ENCODE assay signal across 21 mouse cellular contexts in the genomic region with DNA sequence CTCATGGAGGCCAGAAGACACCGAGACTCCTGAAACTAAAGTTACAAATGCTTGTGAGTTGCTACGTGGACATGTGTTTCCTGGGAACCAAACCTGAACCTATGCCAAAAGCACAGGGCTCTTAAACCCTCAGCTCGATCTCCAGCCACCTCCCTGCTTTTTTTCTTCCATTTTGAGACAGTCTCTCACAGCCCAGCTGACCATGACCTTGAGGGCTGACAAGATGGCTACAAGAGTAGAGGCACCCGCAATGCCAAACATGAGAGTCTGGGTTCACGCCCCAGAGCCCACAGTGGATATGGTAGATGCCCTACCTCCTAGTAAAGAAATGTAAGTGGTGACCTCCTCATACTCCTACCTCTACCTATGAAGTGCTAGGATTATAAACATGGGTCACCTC. TPM values are rescaled to one million over a fixed set of nuclear protein-coding genes. Genes with fewer than 3 reads are reported as not detected.
DNase-seq lines count a peak whose midpoint lies in the region; ATAC-seq and TF ChIP-seq lines count a peak whose summit lies in the region.
"Had no signal": no experiment of that assay in that cellular context is flagged by ENCODE, and none has a peak within 500 bp of the region (broad histone marks: within the 10 kb centered on the region; RNA-seq: fewer than 3 reads in every experiment).

No protein-coding gene starts in this region.

- no peak for DNase-seq in embryonic facial prominence, embryonic 10.5 days (ENCODE audit: low spot score)
- DNase-seq in heart, adult 8-10 months (ENCODE audit: low spot score) = no peak
- peak; percentile 6 for DNase-seq in lung, postnatal 0 days (ENCODE audit: low spot score)
- DNase-seq in lung, postnatal 4 days = no peak
- no peak for DNase-seq in thymus, postnatal 14 days
- DNase-seq: cerebellum, adult 8-10 months; cerebellum, postnatal 25 days; gastrocnemius, postnatal 25 days; kidney, adult 18-20 months; kidney, postnatal 25 days; lung, postnatal 10 days; midbrain, embryonic 14.5 days; right cerebral cortex, postnatal 25 days had no signal

- H3K9me3 ChIP-seq in embryonic facial prominence, embryonic 13.5 days = no peaks in the 10 kb centered on the region
- no peaks in the 10 kb centered on the region for H3K9me3 ChIP-seq in embryonic facial prominence, embryonic 10.5 days
- no peaks in the 10 kb centered on the region for H3K9me3 ChIP-seq in heart, embryonic 16.5 days (replicated peaks; ENCODE audit: control insufficient read depth, low read length)
- H3K9me3 ChIP-seq in lung, postnatal 0 days (ENCODE audit: low read length) = no peaks in the 10 kb centered on the region
- H3K9me3 ChIP-seq: embryonic facial prominence, embryonic 12.5 days; heart, embryonic 13.5 days; kidney, embryonic 15.5 days; stomach, embryonic 15.5 days had no signal

- H3K27me3 ChIP-seq in embryonic facial prominence, embryonic 13.5 days = no peaks in the 10 kb centered on the region
- H3K27me3 ChIP-seq in embryonic facial prominence, embryonic 10.5 days (replicated peaks; ENCODE audit: low read depth, poor library complexity, severe bottlenecking) = no peaks in the 10 kb centered on the region
- no peaks in the 10 kb centered on the region for H3K27me3 ChIP-seq in heart, embryonic 16.5 days (ENCODE audit: control insufficient read depth, insufficient read depth, low read length)
- H3K27me3 ChIP-seq in lung, postnatal 0 days (replicated peaks; ENCODE audit: insufficient read depth, low read length) = no peaks in the 10 kb centered on the region
- H3K27me3 ChIP-seq: embryonic facial prominence, embryonic 12.5 days; heart, embryonic 13.5 days; kidney, embryonic 15.5 days; stomach, embryonic 15.5 days had no signal

- ATAC-seq in embryonic facial prominence, embryonic 13.5 days (ENCODE audit: insufficient number of reproducible peaks, insufficient read depth, low FRiP score, low TSS enrichment, low read depth) = no peak
- no peak for ATAC-seq in heart, embryonic 16.5 days (replicated peaks; ENCODE audit: extremely low read depth, insufficient read depth, low FRiP score)
- ATAC-seq in lung, postnatal 0 days = no peak
- ATAC-seq: CD4-positive, CD25-positive, alpha-beta regulatory T cell, adult 4 months; hindbrain, embryonic 16.5 days had no signal

- TF ChIP-seq EP300 in lung, postnatal 0 days (IDR thresholded peaks at IDR 0.05) = no peak

- no peak overlapping the region for H3K4me3 ChIP-seq in embryonic facial prominence, embryonic 13.5 days
- no peak overlapping the region for H3K4me3 ChIP-seq in embryonic facial prominence, embryonic 10.5 days
- no peak overlapping the region for H3K4me3 ChIP-seq in heart, embryonic 16.5 days (ENCODE audit: low read length)
- H3K4me3 ChIP-seq in lung, postnatal 0 days (ENCODE audit: low read depth, low read length) = no peak overlapping the region
- H3K4me3 ChIP-seq: embryonic facial prominence, embryonic 12.5 days; heart, embryonic 13.5 days; kidney, embryonic 15.5 days; stomach, embryonic 15.5 days had no signal

- no peak overlapping the region for H3K27ac ChIP-seq in embryonic facial prominence, embryonic 13.5 days
- no peak overlapping the region for H3K27ac ChIP-seq in embryonic facial prominence, embryonic 10.5 days (replicated peaks)
- peak overlapping the region; percentile 69 for H3K27ac ChIP-seq in heart, embryonic 16.5 days (ENCODE audit: low read length)
- H3K27ac ChIP-seq in lung, postnatal 0 days (ENCODE audit: low read length) = peak overlapping the region; percentile 21; the same call in 1 of the 2 replicates
- H3K27ac ChIP-seq: embryonic facial prominence, embryonic 12.5 days; heart, embryonic 13.5 days; kidney, embryonic 15.5 days; stomach, embryonic 15.5 days had no signal

- no peak for TF ChIP-seq CTCF in lung, postnatal 0 days (IDR thresholded peaks at IDR 0.05)

- H3K4me2 ChIP-seq in embryonic facial prominence, embryonic 13.5 days = no peak overlapping the region
- no peak overlapping the region for H3K4me2 ChIP-seq in heart, embryonic 16.5 days (ENCODE audit: low read depth, low read length)
- no peak overlapping the region for H3K4me2 ChIP-seq in lung, postnatal 0 days (replicated peaks; ENCODE audit: low read depth, low read length)
- H3K4me2 ChIP-seq: embryonic facial prominence, embryonic 12.5 days; heart, embryonic 13.5 days; kidney, embryonic 15.5 days; stomach, embryonic 15.5 days had no signal

- 86% methylated on average over 5 of the region's 5 CpGs for WGBS in embryonic facial prominence, embryonic 13.5 days
- 92% methylated on average over 5 of the region's 5 CpGs for WGBS in embryonic facial prominence, embryonic 10.5 days
- WGBS in heart, embryonic 16.5 days = 73% methylated on average over 5 of the region's 5 CpGs
- WGBS in lung, postnatal 0 days = 67% methylated on average over 5 of the region's 5 CpGs

- peaks cover 15% of the 10 kb centered on the region for H3K4me1 ChIP-seq in embryonic facial prominence, embryonic 13.5 days
- peaks cover 13% of the 10 kb centered on the region for H3K4me1 ChIP-seq in embryonic facial prominence, embryonic 10.5 days
- H3K4me1 ChIP-seq in heart, embryonic 16.5 days (ENCODE audit: control insufficient read depth, insufficient read depth, low read length) = peaks cover 14% of the 10 kb centered on the region
- H3K4me1 ChIP-seq in lung, postnatal 0 days (ENCODE audit: insufficient read depth, low read depth, low read length) = no peaks in the 10 kb centered on the region

- peaks cover 40% of the 10 kb centered on the region for H3K36me3 ChIP-seq in embryonic facial prominence, embryonic 13.5 days
- peaks cover 53% of the 10 kb centered on the region for H3K36me3 ChIP-seq in embryonic facial prominence, embryonic 10.5 days (replicated peaks)
- H3K36me3 ChIP-seq in heart, embryonic 16.5 days (ENCODE audit: control insufficient read depth, insufficient read depth) = peaks cover 23% of the 10 kb centered on the region
- H3K36me3 ChIP-seq in lung, postnatal 0 days (ENCODE audit: insufficient read depth, low read length) = peaks cover 5% of the 10 kb centered on the region; the same call in 1 of the 2 replicates

- H3K9ac ChIP-seq in embryonic facial prominence, embryonic 13.5 days = peak overlapping the region; percentile 16; the same call in 1 of the 2 replicates
- no peak overlapping the region; the same call in 1 of the 2 replicates for H3K9ac ChIP-seq in heart, embryonic 16.5 days (ENCODE audit: low read length)
- H3K9ac ChIP-seq in lung, postnatal 0 days (replicated peaks; ENCODE audit: low read depth) = no peak overlapping the region
- H3K9ac ChIP-seq: embryonic facial prominence, embryonic 12.5 days; heart, embryonic 13.5 days; kidney, embryonic 15.5 days; stomach, embryonic 15.5 days had no signal

RNA-seq across cellular contexts. Expression of a gene that starts 2.3 kb away (rescaled TPM):
- 78.3 and 78.4 TPM in 2 replicates for polyA plus RNA-seq in embryonic facial prominence, embryonic 13.5 days (2015; fragmentation: Nextera tagmentation; extraction: Ambion mirVana)
- polyA plus RNA-seq in embryonic facial prominence, embryonic 10.5 days (2016; fragmentation: Nextera tagmentation; extraction: Ambion mirVana) = 83.3 and 85.4 TPM in 2 replicates
- polyA plus RNA-seq in heart, embryonic 16.5 days (2015; fragmentation: Nextera tagmentation; extraction: Ambion mirVana) = 45.7 and 49.2 TPM in 2 replicates
- 10 to 100 TPM; 40.4 to 41.8 (median 41.2) TPM for total RNA-seq in heart, adult 8-10 months (2022)
- polyA plus RNA-seq in lung, postnatal 0 days (2015; fragmentation: Nextera tagmentation; extraction: Ambion mirVana) = 32.2 and 34.1 TPM in 2 replicates

RNA-seq across cellular contexts. Expression of a gene that starts 12.0 kb away (rescaled TPM):
- polyA plus RNA-seq in embryonic facial prominence, embryonic 13.5 days (2015; fragmentation: Nextera tagmentation; extraction: Ambion mirVana) = 14.3 and 16.2 TPM in 2 replicates
- 12.7 and 13.0 TPM in 2 replicates for polyA plus RNA-seq in embryonic facial prominence, embryonic 10.5 days (2016; fragmentation: Nextera tagmentation; extraction: Ambion mirVana)
- 6.2 and 6.4 TPM in 2 replicates for polyA plus RNA-seq in heart, embryonic 16.5 days (2015; fragmentation: Nextera tagmentation; extraction: Ambion mirVana)
- 10 to 100 TPM; 20.1 to 22.5 (median 21.8) TPM for total RNA-seq in heart, adult 8-10 months (2022)
- 6.7 and 8.3 TPM in 2 replicates for polyA plus RNA-seq in lung, postnatal 0 days (2015; fragmentation: Nextera tagmentation; extraction: Ambion mirVana)

RNA-seq across cellular contexts. Expression of a gene that starts 40.6 kb away (rescaled TPM):
- polyA plus RNA-seq in embryonic facial prominence, embryonic 13.5 days (2015; fragmentation: Nextera tagmentation; extraction: Ambion mirVana) = 22.5 and 28.8 TPM in 2 replicates
- polyA plus RNA-seq in embryonic facial prominence, embryonic 10.5 days (2016; fragmentation: Nextera tagmentation; extraction: Ambion mirVana) = 23.0 and 26.7 TPM in 2 replicates
- 14.9 and 15.9 TPM in 2 replicates for polyA plus RNA-seq in heart, embryonic 16.5 days (2015; fragmentation: Nextera tagmentation; extraction: Ambion mirVana)
- total RNA-seq in heart, adult 8-10 months (2022) = 10 to 100 TPM; 16.6 to 22.3 (median 18.8) TPM
- polyA plus RNA-seq in lung, postnatal 0 days (2015; fragmentation: Nextera tagmentation; extraction: Ambion mirVana) = 12.8 and 13.0 TPM in 2 replicates

Comparison
In these comparisons a context has a peak if more than half of its experiments do, and no peak if none do; other contexts are left out.
1. H3K27ac ChIP-seq: peak in heart, embryonic 16.5 days (single experiment) and lung, postnatal 0 days (single experiment); none in embryonic facial prominence, embryonic 13.5 days (single experiment) and embryonic facial prominence, embryonic 10.5 days (single experiment).